Mouse (Mus musculus): Measurements from ENCODE around the gene Efna5.

- TF ChIP-seq CTCF (IDR thresholded peaks at IDR 0.05; ENCODE audit: borderline replicate concordance, extremely low read depth, insufficient read depth, insufficient read length) (no peak), POLR2A (IDR thresholded peaks at IDR 0.05; ENCODE audit: borderline replicate concordance, extremely low read depth, insufficient read depth, insufficient read length, poor library complexity, severe bottlenecking) (no peak)
Observed at GRCm38 (mm10) chr17:62702020-62702814, 178.9 kb downstream of the Efna5 start.

Measured in brain, embryonic 14.5 days (tissue).